Mouse (Mus musculus) kidney, postnatal 14 days (tissue): Measurements from ENCODE around the gene Enpep.
A peak's percentile ranks its signal among the peaks of the same experiment; 100 is the strongest.

Experiments
- DNase-seq: peaks from one replicate; pipeline ENCODE4 v3.0.0; 2022; ENCODE audit warnings: mixed read lengths

The Enpep gene

GRCm38 (mm10) chr3:129238010-129238409 is 94.5 kb downstream of the Enpep start:
- no peak for DNase-seq

GRCm38 (mm10) chr3:129227331-129227730 is 105.2 kb downstream of the Enpep start:
- no peak for DNase-seq

- no peak for DNase-seq
Observed at GRCm38 (mm10) chr3:129226681-129227080, 105.8 kb downstream of the Enpep start.

- DNase-seq: no peak
Observed at GRCm38 (mm10) chr3:129225577-129226289, 106.8 kb downstream of the Enpep start.

GRCm38 (mm10) chr3:129224806-129225576 is 107.5 kb downstream of the Enpep start:
- peak; percentile 59 for DNase-seq

- DNase-seq: peak; percentile 45
Observed at GRCm38 (mm10) chr3:129223964-129224805, 108.3 kb downstream of the Enpep start.

- DNase-seq: no peak
Observed at GRCm38 (mm10) chr3:129223401-129223800, 109.1 kb downstream of the Enpep start.

- DNase-seq: no peak
Observed at GRCm38 (mm10) chr3:129222448-129223290, 109.9 kb downstream of the Enpep start.

GRCm38 (mm10) chr3:129221380-129222260 is 110.9 kb downstream of the Enpep start:
- no peak for DNase-seq

- peak; percentile 76 for DNase-seq
Observed at GRCm38 (mm10) chr3:129220681-129221379, 111.7 kb downstream of the Enpep start.

- DNase-seq: no peak
Observed at GRCm38 (mm10) chr3:129220086-129220670, 112.3 kb downstream of the Enpep start.
